Mouse (Mus musculus) forelimb bud, embryonic 11.5 days (tissue): ENCODE measurements around the gene Hmg20a.

Experiments
- DNase-seq: peaks from one replicate; pipeline ENCODE4 v3.0.0-alpha.2; 2012; ENCODE audit warnings: low read depth, low spot score

Gene Hmg20a

GRCm38 (mm10) chr9:56497181-56497864 is 78.9 kb downstream of the Hmg20a start:
- no peak for DNase-seq

GRCm38 (mm10) chr9:56499324-56500067 is 81.1 kb downstream of the Hmg20a start:
- DNase-seq: no peak

GRCm38 (mm10) chr9:56500893-56501590 is 82.6 kb downstream of the Hmg20a start:
- DNase-seq: no peak

- no peak for DNase-seq
Measured at GRCm38 (mm10) chr9:56501721-56502542, 83.5 kb downstream of the Hmg20a start.

- DNase-seq: no peak
Measured at GRCm38 (mm10) chr9:56502543-56502971, 84.1 kb downstream of the Hmg20a start.

- DNase-seq: no peak
Measured at GRCm38 (mm10) chr9:56503621-56504500, 85.5 kb downstream of the Hmg20a start.

- DNase-seq: no peak
Measured at GRCm38 (mm10) chr9:56504511-56504910, 86.1 kb downstream of the Hmg20a start.

- no peak for DNase-seq
Measured at GRCm38 (mm10) chr9:56505083-56505792, 86.8 kb downstream of the Hmg20a start.

GRCm38 (mm10) chr9:56505793-56506755 is 87.7 kb downstream of the Hmg20a start:
- DNase-seq: peak; percentile 96

GRCm38 (mm10) chr9:56506931-56507681 is 88.7 kb downstream of the Hmg20a start:
- peak; percentile 67 for DNase-seq

- DNase-seq: no peak
Measured at GRCm38 (mm10) chr9:56507682-56508061, 89.3 kb downstream of the Hmg20a start.

GRCm38 (mm10) chr9:56508835-56509451 is 90.5 kb downstream of the Hmg20a start:
- no peak for DNase-seq

GRCm38 (mm10) chr9:56510281-56510680 is 91.9 kb downstream of the Hmg20a start:
- DNase-seq: no peak

- DNase-seq: no peak
Measured at GRCm38 (mm10) chr9:56512486-56512885, 94.1 kb downstream of the Hmg20a start.

- no peak for DNase-seq
Measured at GRCm38 (mm10) chr9:56515110-56515509, 96.7 kb downstream of the Hmg20a start.

- DNase-seq: no peak
Measured at GRCm38 (mm10) chr9:56516219-56516618, 97.8 kb downstream of the Hmg20a start.

GRCm38 (mm10) chr9:56516692-56517263 is 98.4 kb downstream of the Hmg20a start:
- DNase-seq: no peak
